Mouse (Mus musculus) mature B cell (primary cell): ENCODE measurements at regions not wholly inside any gene's neighbourhood (a gene's known extent, or its start where the extent isn't known, plus 50 kb on each side); places are given as distances from the start of the nearest gene placed in this dataset.
"Not testable (repeated sequence)": the region's sequence is repeated elsewhere in the genome, so short reads cannot be mapped to it uniquely, and the experiment has no call there.

Experiments used
- in situ Hi-C: fragments of 300-500 bp; cut with MboI; formaldehyde crosslinking; loops from 2 replicates; pipeline ENCODE4 v1.14.3; 2019

DNA sequence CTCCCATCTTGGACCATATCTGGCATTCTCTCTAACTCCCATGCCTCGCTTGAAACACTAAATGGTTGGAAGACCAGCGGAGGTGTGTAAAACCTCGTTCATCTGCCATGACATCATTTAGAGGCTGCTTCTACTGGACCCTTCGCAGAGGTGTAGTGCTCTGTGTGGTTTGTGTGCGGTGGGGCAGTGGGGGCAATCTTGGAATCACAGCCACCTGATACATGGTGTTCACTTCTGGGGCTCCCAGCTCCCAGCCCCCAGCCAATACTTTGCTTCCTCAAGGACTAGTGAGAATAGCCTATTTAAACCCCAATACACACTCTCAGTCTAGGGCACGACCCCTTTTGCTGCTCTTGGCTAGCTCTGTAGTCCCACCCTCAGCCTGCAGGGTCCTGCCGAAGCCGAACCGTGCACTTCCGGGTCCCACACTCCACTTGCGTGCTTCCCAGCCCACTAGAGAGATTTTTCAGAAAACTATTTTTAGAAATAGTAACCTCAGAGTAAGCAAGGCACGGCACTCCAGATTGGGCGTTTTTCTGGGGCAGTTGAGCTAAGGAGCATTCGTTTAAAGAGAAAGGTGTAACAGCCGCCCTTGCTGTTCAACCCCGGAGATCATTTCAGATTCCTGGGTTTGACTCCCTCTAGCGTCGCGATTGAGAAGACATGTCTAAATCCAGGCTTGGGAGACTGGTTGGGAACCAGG, 304.2 kb downstream of the Ets1 start:
- in situ Hi-C loops: loop anchor here (5.0 to 25.0 kb wide), 3 partner anchors 155 to 343 kb away; no protein-coding TSS in a partner anchor

DNA sequence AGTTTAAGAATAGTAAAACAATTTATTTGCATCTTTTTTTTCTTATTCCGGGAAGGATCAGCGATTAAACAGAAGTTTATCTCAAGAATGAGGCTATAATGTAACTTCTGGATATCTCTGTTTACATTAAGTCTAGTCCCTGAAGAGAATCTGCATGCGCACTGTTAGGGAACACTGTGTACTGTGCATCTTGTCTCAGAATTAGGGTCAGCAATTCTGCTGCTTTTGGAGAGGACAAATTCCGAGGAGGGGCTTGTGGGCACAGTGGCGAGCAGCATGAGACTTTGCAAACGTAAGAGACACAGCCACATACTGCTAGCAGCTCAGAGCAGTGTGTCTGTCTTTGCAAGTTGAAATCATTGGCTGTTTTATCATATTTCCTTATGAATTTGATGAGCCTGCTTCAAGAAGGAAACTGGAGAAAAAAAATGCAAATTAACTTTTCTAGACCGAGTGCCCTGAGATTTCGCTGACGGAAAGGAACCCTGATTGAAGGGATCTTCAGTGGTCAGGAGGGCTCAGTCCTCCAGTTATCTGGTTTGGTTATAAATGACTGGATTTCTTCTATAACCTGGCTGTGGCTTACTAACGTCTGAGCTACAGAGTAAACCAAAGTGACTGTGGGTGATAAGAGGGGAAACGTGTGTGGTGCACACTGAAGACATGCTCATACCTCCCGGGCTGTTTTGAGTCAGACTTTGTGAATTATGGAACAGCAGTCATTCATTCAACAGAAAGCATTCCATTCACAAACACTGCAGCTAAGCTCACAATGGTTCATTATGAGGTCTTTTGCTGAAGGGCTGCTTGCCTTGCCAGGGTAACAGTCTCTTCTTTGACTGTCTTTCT, 305.1 kb downstream of the Ets1 start:
- in situ Hi-C loops: loop anchor here (5.0 to 25.0 kb wide), 3 partner anchors 154 to 344 kb away; no protein-coding TSS in a partner anchor

DNA sequence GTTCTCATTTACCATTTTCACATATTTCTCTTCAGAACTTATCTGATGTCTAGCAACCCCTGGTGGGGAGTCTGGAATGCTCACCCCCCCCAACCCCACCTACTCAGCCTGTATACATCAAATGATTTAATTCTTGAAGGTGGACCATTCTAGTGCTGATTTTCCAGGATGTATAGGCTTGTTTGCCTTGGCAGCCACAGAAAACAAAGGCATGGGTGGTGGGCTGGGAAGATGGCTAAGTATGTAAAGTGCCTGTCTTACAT, 305.7 kb downstream of the Ets1 start:
- in situ Hi-C loops: loop anchor here (5.0 to 25.0 kb wide), 3 partner anchors 153 to 344 kb away; no protein-coding TSS in a partner anchor

DNA sequence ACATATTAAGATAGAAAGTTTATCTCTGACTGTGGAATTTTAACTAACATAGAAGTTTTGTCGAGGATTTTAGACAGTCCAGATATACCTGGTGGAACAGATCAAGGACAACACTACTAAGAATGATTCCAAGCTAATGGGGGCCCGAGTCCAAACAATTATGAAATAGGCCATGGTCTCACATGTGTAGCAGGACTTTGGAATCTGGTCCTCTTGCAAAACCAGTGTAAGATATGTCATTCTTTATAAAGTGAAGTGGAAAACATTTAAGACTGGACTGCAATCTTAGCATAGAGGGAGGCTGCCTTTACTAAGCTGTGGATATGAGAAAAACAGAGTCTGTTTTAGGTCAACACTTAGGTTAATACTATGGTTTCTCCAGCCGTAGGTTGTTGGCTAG, 311.2 kb downstream of the Ets1 start:
- in situ Hi-C loops: loop anchor here (10.0 to 25.0 kb wide), 2 partner anchors 148 to 185 kb away; no protein-coding TSS in a partner anchor

DNA sequence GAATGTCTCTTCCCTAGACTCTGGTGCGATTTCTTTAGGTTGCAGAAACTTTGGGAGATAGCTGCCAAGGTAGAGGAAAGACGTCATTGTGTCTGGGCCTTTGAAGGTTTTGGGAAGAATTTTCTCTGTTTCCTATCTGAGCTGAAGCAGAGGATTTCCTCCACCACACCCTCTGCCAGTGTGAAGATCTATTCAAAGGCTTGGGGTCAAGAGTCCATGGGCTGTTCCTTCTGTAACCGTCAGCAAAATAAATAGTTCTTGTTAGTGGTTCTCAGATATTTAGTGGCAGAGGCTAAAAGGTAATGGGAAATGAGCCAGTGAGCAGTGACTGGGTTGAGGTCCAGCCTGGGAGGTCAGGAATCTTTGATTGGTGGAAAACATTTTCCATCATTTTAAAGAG, 313.0 kb downstream of the Ets1 start:
- in situ Hi-C loops: loop anchor here (10.0 to 25.0 kb wide), 2 partner anchors 146 to 187 kb away; no protein-coding TSS in a partner anchor

DNA sequence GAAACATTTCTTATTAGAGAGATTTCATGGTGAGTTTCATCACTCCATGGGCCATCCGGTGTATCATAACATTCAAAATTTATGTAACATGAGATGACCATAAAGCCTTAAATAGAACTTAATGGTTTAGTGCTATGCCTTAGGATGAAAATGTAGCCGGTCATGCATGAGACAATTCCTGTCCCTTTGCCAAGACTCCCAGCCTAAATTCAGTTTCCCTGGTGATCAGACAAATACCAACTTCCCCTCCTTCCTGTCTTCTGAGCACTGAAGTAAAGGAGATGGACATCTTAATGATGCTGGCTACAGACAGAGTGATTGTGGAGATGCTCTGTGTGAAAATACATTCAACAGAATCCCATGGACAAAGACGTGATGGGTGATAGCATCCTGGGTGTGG, 322.7 kb downstream of the Ets1 start:
- in situ Hi-C loops: no loop called here

DNA sequence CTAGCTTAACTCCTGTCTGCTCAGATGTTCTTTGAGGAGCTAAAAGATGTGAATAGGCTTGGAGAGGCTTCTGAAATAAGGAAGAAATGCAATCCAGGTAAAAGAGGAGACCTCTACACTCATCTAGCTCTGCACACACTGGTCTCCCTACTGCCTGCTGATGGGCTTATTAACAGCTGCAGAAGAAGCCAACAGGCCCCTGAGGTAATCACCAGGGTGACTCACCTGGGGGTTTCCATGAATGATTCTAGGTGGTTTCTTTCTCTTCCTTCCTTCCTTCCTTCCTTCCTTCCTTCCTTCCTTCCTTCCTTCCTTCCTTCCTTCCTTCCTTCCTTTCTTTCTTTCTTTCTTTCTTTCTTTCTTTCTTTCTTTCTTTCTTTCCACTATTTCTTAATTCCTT, 323.4 kb downstream of the Ets1 start:
- in situ Hi-C loops: not testable (repeated sequence)

DNA sequence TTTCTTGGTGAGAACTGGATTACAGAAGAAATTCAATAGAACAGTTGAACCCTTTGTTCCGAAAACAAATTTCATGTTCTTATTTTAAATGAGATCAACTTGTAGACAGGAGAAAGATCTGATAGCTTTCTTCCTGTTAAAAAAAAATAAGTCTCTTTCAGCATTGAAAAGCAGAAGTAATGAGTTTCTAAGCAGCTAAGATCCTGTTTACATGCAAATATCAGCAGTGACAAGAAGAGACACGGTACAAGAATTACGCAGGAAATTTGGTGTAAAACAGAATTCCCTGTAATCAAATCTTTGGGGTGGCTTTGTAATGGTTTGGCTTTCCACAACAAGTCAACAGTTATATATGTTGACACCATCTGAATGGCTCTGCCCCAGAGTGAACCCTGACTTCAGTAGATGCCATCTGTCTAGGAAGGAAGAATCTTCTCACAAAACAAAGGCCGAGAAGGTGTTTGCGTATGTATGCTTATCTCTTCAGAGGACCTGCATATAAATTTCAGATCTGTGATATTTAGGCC, 326.7 kb downstream of the Ets1 start:
- in situ Hi-C loops: no loop called here

DNA sequence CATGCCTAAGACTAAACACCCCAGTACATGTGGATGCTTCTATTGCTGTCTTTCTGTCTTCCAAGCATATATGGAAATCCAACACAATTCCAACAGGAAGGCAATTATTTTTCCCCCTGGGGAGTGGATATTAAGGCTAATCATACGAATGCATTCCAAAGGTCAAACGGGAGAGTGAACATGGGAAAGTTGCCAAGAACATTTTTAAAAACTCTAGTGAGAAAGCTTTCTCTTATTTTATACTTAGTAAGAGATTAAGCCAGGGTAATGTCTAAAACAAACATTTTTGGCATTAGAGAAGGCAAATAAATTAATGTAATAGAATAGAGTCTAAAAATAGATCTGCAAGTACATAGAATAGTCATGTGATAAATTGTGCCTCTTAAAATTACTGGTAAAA, 332.4 kb downstream of the Ets1 start:
- in situ Hi-C loops: no loop called here

DNA sequence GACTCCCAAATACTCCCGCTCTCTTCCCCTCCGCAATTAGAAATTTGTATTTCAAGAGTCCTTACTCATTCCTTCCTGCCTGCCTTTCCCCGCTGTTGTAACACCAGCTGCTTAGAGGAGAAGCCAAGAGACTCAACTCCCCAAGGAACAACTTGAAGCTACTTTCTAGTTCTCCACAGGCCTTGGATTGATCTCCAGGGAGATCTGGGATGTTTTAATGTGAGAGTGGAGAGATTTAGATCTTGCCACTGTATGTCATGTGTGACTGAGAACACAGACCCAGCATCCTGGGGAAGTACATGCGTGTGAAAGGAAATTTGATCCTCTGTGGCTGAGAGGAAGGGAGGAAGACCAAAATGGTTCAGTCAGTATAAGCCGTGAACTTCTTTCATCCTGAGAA, 335.4 kb downstream of the Ets1 start:
- in situ Hi-C loops: no loop called here

DNA sequence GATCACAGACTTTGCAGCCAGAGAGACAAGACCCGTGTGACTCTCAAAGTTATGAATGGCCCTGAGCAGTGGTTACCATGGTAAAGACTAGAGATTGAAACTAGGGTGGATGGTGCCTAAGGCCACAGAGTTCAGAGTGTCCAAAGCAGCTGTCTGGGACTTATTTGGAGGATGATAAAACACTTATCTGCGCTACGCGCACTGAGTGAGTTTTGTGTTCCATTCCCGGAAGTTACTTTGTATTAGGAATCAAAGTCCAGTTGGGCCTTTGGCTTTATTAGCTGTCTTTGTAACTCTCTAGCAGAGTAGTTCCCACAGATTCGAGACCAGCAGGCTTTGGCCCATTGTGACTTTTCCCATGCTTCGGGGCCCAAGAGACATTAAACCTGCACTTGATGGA, 335.9 kb downstream of the Ets1 start:
- in situ Hi-C loops: no loop called here

DNA sequence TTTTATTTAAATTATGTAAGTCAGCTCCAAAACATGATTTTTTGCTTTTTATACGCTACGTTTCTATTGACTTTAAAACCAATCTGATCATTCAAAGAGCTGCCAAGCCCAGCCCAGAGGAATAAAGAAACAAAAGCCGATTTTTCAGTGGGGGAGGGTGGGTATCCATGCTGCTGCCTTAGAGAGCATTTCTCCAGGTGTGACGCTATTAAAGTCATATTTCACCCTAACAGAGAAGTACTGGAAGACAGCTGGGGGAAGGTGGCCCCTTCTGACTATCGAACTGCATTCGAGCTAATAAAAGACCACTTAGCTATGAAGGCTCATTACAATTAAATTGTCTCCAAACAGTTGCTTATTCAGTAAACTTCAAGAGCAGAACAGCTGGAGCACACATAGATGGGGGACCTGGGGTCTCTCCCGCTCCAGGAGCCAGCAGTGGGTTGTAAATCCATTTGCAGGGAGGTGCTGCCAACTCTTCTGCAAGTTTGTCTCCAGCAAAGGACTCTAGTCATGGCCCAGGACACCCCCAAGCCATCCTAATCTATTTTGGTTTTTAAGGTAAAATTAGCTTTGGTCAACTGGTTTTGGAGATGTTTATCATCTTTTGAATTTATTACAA, 336.5 kb downstream of the Ets1 start:
- in situ Hi-C loops: no loop called here

DNA sequence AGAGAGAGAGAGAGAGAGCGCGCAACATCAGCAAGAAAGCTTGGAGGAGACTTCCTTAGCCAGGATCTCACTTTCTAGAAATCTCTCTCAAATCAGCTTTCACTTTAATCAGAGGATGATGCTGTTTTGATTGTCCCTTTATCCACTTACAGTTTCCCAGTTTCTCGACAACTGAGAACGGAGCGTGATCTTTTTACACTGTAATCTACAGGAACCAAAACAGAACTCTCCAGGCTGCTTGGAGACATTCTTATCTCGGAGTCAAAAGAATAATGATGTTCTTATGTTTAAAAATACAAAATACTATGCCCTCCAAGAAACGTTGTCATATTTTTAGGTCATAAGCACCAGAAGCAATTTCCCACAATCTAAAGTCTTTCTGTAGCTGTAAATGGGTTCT, 341.7 kb downstream of the Ets1 start:
- in situ Hi-C loops: no loop called here

DNA sequence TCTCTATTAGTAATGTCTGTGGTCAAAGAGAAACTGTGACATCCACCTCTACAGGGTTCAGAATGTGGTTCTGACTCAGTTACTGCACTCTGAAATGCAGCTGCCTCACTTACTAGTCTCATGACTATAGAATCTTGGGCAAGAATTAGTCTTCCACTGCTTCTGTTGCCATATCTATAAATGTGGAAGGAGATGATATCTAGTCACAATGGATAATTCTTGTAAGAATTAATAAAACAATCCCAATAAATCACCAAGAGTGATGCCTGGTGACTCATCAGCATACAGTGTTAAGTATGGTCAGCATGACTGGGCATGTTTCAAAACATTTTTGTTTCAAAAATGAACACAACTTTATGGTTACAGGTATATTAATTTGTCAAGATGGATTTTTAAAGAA, 344.8 kb downstream of the Ets1 start:
- in situ Hi-C loops: no loop called here

DNA sequence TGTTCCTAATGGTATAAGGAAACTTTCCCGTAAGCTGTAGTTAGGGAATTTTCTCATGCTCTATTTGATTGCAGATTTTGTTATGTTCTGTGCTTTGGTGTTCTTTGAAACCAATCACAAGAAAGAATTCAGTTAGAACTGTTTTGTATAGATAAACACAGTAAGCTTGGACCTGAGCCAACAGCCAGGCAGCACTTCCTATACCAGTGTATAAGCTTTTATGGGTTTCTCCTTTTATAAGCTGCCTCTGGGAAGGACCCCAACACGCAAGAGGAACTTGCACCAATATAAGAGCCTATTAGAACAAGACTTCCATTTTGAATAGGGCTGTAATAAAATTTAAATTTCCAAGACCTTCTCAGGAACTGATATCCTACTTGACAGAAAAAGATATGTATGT, 347.2 kb downstream of the Ets1 start:
- in situ Hi-C loops: no loop called here

DNA sequence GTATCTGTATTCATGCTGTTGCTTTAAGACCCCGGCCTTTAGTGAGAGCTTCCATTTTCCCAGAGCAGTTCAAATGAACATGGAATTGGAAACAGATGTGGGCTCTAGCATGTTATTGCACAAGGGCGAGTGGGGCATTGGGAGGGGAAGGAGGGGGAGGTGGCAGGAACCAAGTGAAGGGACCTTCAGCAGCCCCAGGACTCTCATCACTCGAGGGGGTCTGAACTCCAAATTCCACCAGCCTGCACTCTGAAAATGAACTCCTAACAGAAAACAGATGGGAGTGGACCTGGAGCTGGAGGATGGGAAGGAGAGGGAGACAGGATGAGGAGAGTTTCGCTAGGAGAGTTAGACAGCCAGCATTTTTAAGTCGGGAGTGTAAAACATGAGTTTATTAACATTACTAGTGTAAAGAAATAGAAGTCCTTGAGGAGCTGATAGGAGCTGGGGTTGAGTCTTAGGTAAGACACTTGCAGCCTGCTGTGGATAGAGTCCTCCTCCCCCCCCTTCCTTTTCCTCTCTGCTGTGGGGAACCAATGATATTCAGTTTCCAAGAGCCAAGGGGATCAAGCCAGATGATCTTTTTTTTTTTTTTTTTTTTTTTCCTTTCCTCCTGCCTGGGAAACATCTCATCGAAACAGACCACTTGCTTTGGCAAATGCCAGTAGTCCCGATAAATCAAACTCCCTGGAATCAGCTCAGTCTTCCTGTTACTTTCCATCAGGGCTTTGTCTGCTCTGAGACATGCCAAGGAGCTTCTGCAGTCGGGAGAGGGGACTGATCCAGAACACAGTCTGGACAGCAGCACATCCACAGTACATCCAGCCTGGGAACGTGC, 351.0 kb downstream of the Ets1 start:
- in situ Hi-C loops: no loop called here

DNA sequence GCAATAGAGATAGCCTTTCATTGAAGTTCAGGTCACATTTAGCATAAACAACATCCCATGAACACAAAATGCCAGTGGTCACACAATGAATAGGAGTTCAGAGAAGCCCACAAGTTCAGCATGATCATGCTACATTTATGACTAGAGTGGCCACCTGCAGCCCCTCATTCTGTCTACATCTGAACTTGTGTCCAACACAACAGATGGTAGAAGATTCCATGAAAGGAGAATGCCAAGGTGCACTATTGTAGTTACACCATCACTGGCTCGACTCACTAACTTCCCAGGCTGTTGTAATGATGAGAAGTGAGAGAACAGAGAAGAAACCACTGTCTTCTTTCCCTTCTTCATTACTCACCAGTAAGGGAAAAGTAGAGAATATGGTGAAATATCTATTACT, 353.0 kb downstream of the Ets1 start:
- in situ Hi-C loops: no loop called here

DNA sequence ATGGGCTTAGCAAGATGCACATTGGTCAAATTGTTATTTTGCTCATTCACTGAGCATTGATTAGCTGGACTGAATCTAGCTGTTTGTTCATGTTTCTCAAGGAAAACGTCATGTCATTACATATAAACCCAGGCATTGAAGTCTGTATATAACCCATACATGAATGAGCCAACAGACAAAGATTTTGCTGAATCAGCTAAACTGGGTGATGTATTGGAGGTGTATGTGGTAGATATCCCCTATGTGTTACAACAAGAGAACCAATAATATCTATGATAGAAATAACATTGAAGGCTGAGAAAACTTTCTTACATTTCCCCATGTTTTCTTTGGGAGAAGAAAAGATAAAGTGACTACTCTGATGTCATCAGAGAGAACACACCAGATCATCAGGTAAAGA, 362.3 kb downstream of the Ets1 start:
- in situ Hi-C loops: no loop called here

DNA sequence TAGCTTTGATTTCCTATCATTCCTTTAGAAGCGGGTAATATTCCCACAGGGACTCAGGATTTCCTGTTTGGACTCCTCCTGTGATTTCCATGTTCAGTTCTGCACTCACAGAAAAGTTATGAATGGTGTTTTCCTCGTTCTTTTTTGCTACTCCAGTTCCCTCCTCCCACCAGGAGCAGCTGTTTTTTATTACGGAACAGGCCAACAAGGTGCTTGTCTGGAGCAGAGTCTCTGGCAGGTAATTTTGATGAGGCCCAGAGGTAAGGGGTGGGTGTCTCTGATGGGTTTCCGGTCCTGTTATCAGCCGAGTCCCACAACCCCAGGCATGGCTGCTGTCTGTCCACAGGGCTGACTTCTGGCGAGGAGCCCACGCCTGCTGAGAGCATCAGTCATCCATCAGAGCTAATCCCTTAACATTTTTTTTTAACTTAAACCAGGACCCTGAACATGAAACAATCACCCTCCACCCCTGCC, 364.7 kb downstream of the Ets1 start:
- in situ Hi-C loops: no loop called here

DNA sequence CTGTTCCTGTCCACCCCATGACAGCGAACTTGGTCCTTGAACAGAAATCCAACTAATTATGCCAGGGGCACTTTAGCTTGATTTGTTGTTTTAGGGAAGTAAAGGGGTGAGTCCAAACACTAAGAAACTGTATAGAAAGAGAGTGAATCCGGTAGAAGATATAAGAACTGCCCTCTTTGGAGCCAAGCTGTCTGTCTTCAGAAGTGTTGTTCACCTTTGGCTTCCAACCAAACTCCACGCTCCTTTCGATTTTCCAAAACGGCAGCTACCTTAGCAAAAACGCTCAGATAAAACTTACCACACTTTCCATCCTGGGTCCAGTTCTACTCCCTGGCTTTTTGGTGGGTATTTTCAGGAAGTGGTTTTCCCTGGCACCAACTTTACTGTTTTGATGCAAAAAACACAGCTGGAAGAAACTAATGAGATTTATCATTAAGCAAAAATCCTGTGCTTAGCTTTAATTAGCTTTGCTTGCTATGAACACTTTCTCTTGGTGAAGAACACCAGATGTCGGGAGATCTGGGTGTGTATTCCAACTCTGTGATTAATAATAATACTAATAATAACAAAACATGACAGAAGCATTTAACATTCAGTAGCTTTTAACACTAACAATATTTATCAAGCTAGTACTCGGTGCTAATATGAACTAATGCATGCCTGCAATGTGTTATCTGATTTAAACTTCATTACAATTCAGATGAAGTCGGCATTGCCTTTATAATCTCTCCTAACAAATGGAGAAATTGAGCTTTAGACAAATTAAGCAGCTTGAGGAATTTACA, 365.3 kb downstream of the Ets1 start:
- in situ Hi-C loops: no loop called here

DNA sequence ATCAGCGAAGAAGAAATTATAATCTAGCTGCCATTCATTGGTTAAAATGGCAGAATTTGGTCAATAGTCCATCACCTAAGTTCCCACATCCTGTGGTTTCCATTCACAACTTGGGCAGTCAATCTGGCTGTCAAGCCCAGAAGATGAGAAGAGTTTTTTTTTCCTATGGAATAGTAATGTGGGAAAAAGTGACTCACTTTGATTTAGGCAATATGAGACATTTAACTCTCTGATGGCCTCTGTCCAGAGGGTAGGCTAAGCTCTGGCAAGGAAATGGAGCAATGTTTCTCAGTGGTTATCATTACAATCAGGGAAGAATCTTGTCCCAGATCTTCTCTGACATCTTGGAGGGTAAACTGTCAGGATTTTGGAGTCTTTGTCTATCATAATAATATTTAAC, 367.9 kb downstream of the Ets1 start:
- in situ Hi-C loops: no loop called here
